Mouse (Mus musculus): ENCODE results near the gene Muc1.

GRCm38 (mm10) chr3:89181749-89182500, 46.9 kb upstream of the Muc1 start:
- no peak for TF ChIP-seq CTCF (IDR thresholded peaks at IDR 0.05; ENCODE audit: control insufficient read depth, insufficient read depth, insufficient replicate concordance, low read depth, low read length)
- TF ChIP-seq POLR2A (IDR thresholded peaks at IDR 0.05; ENCODE audit: control insufficient read depth, low read depth, low read length), result no peak

Data from testis, adult 2 months (tissue).